Mouse (Mus musculus): ENCODE data around the gene Zmynd10.

Zmynd10 gene

DNA sequence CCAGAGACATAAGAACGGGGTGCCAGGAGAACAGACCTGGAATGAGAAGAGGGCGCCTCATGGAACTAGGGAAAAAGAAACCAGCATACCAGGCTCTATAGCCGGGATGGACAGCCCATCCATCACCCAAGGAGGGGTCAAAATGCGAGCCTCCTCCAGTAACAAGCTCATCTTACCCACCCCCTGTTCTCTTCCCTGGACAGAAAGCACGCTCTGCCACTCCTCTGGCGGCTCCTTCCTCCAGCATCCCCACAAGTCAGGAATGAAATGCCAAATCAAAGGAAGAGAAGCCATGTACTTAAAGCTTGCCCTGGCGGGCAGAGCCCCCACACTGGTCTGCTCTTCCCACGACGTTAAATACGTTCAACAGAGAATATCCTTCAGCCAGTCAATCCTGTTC lies 6.1 kb upstream of the Zmynd10 start:
- no peak for DNase-seq

DNA sequence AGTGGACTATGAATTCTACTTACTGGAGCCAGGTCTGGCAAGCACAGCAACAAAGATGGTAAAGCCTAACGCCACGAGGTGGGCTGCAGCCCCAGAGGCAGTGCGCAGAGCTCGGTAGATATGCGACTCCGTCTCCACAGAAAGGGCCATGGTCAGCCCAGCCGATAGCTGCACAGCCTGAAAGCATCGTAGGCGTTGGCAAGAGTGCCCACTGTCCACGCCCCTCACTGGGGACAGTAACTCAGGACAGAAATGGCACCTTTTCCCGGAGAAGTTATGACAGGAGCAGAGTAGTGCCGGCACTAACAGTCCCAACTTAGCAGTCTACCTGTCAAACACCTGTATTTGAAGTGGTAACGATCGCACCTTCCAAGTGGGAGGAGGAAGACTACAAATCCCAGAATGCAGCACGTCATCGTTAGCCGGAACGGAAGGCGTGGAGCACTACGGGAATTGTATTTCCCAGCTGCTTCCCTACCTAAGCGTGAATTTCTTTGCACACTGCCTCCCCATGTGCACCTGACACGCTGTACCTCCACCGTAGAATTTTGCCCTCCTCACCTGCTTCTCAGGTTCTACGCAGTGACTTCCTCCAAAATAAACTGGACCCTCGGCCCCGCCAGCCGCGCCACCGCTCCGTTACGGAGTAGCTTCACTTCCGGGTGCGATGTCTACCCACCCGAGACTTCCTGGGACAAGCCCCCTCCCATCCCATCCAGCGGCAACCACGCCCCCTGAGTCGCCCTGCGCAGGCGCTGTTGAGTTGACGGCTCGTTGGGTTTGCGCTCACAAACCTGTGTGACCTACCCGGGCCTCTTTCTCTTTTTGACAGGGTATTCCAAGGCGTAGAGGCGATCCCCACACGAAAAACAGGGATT lies 5.4 kb upstream of the Zmynd10 start, which contains the start of the genes Cyb561d2 and Nprl2:
Cyb561d2 (minus strand) TSS at position 720 of the 878 bp plus-strand sequence.
Nprl2 (plus strand) TSS at position 753 of the 878 bp plus-strand sequence.
- peak; percentile 89 for DNase-seq

DNA sequence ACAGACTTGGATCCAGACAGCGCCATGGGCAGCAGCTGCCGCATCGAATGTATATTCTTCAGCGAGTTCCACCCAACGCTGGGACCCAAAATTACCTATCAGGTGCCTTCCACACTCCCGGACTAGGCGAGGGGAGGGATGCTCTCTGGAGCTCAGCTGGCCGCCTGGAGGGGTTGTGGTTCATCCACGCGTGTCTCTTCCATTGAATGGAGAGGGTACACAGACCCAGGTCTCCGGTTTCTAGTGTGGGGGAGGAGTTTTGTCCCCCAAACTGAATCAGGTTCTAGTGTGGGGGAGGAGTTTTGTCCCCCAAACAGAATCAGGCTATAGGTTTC lies 4.8 kb upstream of the Zmynd10 start:
- DNase-seq: no peak

DNA sequence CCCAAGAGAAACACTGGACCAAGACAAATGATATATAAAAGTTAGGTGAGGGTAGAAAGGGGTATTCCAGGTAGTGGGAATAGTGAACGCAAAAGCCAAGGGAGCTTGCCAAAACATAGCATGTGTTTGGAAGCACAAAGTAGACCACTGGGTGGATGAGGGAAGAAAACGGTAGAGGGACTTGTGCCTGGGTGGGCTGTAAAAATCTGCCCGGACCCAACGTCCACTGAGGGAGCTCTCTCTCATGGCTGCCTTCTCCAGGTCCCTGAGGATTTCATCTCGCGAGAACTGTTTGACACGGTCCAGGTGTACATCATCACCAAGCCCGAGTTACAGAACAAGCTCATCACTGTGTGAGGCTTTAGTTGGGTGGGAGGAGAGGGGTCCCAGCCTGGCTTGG lies 4.4 kb upstream of the Zmynd10 start:
- DNase-seq: no peak

DNA sequence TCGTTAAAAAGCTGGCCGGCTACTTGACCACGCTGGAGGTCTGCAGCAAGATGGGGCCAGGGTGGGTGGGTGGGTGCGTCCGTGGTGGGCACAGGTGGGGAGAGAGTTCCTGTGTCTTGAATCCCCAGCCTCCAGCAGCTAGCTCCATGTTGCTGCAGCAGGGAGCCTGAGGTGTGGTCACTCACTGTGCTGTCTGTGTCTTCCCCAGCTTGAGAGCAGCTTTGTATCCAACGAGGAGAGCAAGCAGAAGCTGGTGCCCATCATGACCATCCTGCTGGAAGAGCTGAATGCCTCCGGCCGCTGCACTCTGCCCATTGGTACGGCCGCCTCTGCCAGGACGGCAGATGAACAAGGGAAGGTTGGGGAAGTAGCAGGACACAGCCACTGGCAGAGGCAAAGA lies 3.8 kb upstream of the Zmynd10 start:
- no peak for DNase-seq

DNA sequence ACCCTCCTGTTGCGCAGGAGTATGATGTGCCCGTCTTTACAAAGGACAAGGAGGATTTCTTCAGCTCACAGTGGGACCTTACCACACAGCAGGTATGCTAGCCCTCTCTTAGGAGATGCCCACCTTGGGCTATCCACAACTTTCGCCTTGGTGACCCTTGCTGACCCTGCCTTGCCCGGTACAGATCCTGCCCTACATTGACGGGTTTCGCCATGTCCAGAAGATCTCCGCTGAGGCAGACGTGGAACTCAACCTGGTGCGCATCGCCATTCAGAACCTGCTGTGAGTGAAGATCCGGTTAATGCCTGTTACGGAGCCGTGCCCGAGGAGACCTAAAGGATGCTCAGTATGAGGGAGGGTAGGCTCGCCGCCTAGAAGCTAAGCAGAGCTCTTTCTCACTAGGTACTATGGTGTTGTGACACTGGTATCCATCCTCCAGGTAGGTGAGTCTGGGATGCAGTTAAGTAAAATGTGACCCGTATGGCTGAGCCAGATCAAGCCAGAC lies 2.9 kb upstream of the Zmynd10 start:
- no peak for DNase-seq

DNA sequence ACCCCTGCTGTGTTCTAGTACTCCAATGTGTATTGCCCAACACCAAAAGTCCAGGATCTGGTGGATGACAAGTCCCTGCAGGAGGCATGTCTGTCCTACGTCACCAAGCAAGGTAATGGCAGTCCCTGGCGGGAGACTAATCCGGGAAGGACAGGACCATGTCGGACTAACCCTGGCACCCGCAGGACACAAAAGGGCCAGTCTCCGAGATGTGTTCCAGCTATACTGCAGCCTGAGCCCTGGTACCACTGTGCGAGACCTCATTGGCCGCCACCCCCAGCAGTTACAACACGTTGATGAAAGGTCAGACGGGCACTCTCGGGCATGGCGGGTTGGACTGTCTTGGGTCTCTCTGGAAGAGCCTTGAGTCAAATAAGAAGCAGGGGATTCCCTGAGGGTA lies 2.4 kb upstream of the Zmynd10 start:
- no peak for DNase-seq

DNA sequence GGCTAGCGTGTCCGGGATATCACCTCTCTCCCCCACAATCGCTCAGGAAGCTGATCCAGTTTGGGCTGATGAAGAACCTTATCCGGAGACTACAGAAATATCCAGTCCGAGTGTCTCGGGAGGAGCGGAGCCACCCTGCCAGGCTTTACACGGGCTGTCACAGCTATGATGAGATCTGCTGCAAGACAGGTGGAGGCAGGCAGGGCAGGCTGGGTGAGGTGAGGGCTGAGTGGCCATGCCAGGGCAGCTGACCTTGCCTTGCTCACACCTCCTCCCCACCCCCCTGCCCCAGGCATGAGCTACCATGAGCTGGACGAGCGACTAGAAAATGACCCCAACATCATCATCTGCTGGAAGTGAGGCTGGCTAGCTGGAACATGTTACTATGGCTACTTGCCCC lies 1.9 kb upstream of the Zmynd10 start:
- no peak for DNase-seq

DNA sequence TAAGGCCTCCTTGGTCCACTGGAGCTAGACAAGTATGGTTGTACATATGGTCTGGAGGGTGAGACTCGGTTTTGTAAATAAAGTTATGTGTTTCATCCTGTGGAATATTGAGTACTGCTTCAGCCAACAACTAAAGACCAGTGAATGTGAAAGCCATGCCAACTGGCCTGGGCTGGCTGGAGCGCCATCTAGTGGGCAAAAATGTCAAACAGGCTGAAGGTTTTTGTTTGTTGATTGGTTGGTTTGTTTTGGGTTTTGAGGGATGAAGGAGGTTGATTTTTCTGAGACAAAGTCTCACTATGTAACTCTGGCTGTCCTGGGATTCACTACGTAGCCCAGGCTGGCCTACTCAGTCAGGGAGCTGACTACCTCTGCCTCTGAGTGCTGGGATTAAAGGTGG lies 1.5 kb upstream of the Zmynd10 start:
- DNase-seq: peak; percentile 72

DNA sequence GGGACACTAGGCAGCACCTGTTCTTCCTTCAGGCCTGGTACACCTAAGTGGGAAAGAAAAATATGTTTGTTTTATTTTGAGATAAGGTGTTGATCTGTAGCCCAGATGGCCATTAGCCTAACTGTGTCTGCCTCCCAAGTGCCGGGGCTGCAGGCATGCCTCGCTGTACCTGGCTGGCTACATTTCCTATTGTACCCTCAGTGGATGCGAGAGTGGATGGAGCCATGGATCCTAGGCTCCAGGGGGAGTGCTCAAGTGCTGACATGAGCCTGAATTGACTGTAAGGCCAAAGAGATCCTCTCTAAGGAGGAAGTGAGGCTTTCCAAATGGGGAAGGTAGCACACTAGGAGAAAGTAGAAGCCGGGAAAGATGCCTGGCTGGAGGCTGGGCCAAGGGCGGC lies 859 bp downstream of the Zmynd10 start:
- DNase-seq: no peak

DNA sequence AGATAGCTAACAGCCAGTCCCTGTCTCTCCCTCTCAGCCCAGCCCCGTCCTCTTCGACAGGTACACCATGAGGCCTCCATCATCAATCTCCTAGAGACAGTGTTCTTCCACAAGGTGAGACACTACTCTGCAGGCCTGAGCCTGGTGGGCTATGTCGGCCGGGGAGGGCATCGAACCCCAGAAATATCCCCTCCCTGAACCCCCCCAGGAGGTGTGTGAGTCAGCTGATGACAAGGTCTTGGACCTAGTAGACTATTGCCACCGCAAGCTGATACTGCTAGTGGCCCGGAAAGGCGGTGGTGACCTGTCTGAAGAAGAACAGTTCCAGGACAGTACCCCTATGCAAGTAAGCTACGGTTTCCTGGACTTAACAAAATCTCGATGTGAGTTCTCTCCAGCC lies 1.7 kb downstream of the Zmynd10 start:
- DNase-seq: no peak

DNA sequence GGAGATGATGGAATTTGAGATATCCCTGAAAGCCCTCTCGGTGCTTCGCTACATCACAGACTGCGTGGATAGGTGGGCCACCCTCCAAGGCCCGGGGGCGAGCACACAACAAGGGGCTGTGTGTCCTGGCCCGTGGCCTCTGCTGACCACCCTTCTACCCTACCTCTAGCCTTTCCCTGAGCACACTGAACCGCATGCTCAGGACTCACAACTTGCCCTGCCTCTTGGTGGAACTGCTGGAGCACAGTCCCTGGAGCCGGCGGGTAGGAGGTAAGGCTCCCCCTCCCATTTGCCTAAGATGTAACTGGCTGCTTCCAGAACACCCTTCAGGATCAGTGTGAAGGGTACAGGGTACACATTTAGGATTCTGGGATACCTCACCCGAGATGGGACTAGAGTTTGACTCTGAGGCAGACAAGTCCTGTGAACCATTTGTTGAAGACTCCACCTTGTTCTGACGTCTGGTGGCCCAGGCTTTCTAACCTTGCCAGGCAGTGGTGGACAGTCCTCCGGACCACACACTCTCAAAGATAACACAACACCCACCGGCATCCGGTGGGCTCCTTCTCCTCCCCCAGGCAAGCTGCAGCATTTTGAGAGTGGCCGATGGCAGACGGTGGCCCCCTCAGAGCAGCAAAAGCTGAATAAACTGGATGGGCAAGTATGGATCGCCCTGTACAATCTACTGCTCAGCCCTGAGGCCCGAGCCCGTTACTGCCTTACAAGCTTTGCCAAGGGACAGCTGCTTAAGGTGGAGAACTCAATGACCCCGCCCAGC lies 2.4 kb downstream of the Zmynd10 start:
- DNase-seq: no peak

DNA sequence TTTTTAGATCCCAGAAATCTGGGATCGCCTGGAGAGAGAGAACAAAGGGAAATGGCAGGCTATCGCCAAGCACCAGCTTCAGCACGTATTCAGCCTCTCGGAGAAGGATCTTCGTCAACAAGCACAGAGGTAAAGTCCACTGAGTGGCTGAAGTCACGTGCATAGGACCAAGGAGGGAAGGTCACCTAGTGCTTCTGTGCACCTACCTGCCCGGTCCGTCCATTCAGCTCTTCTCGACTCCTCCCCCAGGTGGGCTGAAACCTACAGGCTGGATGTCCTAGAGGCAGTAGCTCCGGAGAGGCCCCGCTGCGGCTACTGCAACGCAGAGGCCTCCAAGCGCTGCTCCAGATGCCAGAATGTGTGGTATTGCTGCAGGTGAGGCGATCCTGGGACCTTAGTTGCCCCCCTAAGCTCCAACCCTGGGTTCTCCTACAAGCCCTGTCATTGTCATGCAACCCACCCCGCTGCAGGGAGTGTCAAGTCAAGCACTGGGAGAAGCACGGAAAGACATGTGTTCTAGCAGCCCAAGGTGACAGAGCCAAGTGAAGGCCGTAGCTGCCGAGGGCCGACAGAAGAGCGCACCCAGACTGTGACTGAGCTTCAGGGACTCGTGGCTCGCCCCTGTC lies 3.5 kb downstream of the Zmynd10 start:
- no peak for DNase-seq

DNA sequence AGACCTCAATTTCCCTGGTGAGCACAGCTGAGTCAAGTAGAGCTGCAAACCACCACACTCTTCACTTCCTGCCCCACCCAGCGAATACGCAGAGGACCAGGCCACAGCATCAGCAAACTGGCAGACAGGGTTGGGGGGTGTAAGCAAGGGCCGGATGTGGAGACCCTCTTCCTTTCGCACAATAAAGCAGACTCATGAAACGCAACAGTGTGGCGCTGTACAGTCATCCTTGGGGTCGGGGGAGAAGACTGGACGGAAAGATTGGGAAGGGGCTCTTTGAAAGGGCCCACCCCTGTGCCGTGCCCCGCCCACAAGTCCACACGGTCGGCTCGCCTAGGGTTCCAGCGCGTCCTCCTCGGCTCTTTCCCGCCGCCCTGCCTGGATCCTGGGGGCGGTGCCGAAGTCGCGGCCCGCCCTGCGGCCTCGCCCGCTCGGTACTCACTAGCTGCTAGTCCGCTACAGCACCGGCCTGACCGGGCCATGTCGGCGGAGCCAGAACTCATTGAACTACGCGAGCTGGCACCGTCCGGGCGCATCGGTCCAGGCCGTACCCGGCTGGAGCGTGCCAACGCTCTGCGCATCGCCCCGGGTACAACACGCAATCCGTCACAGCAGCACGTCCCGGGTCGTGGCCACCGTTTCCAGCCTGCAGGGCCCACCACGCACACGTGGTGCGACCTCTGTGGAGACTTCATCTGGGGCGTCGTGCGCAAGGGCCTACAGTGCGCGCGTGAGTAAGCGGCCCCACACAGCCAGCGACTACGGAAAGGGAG lies 4.2 kb downstream of the Zmynd10 start, which contains the start of gene Rassf1:
Rassf1 (plus strand) TSS at position 439 of the 773 bp plus-strand sequence.
- DNase-seq: no peak

DNA sequence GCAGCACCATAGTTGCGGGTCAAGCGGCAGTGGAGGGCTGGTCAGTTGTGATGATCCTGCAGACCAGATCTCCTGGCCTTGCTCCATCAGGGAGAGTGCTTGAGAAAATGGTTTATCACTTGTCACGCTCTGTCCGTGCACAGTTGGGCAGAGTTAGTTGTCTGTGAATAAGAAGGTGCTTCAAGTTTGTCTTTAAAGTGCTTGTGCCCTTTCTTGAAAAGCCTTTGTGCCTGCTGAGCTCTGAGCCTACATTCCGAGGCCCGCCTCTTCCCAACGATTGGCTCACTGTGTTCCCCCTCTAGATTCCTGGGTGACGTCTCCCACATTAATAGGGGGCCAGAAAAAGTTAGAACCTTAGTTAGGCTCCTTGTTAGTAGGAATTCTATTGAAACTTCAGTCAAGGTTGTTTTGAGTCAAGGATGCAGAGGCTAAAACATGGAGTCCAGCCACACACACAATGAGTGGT lies 4.8 kb downstream of the Zmynd10 start:
- DNase-seq: no peak

DNA sequence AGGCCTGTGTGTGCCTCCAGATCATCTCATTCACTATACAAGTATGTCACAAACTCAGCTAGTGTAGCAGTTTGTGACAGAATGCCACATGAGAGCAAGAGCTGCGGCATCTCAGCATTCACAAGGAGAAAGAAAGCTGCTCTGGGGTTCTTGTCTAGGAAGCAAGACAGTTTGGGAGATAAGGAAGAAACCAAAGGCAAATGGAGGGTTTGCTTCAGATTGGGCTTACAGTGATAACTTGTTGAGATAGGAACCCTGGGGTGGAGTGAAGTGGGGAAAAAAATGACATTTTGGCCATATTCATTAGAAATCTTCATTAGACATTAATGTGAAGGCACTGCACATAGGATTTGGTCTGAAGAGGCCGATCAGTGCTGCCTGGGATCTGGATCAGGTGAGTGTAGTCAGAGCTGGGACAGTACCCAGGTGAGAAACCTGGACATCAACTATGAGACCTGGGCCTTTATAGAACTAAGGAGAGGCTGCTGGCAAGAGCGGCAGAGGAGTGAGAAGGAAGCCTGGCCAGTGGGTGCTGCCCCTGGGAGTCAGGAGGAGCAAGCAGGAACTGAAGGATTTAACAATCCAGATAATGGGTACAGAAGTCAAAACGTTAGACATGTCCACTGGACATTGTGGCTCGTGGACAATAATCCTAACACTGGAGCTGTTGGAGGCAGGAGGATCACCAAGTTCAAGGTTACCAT lies 5.7 kb downstream of the Zmynd10 start:
- DNase-seq: no peak

DNA sequence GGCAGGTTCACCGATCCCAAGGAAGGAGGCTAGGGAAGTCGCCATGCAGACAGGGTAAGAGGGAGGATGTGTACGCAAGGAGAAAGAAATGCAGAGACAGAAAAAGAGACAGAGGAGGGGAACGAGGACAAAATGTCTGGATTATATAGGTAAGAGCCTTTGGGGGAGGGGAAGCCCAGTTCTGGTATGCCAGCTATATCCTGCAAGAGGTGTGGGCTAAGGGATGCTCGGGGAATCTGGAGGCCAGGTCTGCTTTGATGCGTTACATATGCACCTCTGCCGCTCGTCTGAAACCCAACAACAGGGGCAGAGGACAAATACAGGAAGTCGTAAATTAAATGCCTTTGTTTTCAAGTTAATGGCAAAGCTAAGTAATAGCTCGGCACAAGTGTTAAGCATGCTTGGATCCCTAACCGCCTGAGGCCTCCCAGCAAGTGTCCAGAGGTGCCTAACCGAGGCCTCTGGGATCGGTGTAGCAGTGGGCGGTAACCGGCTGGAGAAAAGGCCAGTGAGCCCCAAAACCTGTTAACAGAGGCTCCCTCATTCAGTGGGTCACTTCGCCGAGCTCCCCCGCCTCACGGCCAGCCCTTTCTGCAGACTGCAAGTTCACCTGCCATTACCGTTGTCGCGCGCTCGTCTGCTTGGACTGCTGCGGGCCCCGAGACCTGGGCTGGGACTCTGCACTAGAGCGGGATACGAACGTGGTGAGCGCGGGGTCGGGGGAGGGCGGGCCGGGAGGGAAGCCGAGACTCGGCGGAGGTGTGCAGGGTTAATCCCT lies 6.6 kb downstream of the Zmynd10 start:
- DNase-seq: no peak

DNA sequence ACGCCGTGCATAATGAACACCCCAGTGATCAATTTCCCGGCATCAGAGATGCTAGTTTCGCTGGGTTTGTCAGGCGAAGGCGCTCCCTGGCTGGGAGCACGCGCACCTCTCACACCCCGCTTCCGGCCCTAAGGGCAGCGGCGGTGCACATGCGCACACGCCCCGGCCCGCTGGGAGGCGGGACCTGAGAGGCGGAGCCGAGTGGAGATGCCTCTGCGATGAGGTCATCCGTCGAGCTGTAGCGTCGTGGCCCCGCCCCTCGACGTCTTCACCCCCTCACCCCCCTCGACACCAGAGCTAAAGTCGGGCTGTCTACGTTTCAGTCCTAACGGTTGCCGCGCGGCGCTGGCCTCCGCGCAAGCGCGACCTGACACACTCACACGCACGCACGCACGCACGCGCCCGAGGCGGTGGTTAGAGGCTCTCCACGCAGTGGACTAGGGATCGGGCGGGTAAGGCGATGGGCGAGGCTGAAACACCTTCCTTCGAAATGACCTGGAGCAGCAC lies 7.3 kb downstream of the Zmynd10 start:
- peak; percentile 94 for DNase-seq

DNA sequence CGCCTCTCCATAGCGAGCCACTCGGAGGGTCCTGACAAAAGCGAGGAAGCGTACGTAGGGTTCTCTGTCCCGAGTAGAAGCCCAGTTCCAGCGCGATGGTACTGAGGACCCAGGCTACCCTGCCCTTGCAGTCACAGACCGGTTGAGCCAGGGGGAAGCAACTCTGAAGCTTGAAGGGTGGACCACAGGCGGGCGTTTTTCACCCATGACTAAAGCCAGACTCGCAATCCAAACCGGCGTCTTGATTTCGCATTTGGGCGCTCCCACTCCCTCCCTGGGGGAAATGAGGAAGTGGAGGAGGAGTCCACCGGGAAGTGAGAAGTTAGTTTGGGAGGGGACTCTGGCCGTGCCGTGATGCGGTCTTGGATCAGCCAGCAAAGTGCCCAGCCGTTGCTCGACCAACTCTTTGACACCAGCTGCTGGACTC lies 7.9 kb downstream of the Zmynd10 start:
- DNase-seq: no peak

DNA sequence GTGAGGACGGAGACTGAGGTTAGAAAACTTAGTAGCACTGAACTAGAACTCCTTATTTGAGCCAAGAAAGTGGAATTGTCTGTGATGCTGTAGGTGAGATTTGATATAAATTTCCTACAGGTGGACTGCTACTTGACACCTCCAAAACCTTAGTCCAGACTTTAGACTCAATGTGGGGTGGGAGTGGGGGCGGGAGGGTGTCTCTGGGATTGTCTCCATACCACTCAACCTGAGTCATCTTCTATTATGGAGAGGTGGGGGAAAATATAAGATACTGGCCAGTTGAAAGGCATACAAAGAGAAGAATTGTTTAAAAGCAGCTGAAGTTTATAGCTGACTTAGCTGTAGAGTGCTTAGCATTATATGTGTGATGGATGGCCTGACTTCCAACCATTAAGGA lies 8.6 kb downstream of the Zmynd10 start:
- DNase-seq: no peak

DNA sequence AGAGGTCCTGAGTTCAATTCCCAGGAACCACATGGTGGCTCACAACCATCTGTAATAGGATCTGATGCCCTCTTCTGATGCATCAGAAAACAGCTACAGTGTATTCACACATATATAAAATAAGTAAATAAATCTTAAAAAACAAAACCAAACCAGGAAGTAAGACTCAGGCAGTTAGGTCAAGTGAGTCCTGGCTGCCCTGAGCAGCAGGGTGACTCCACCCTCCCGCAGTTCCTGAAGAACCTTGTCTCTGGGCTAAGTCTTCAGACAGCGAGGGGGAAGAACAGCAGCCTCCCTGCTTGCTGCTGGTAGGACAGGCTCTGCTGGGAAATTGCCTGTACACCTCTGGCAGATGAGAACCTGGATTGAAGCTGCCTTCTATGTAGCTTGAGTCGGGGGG lies 9.2 kb downstream of the Zmynd10 start:
- no peak for DNase-seq

Measured in right cerebral cortex, postnatal 14 days (tissue).